Mouse (Mus musculus): ENCODE measurements at regions not wholly inside any gene's neighbourhood (a gene's known extent, or its start where the extent isn't known, plus 50 kb on each side); places are given as distances from the start of the nearest gene placed in this dataset. TPM values are rescaled to one million over a fixed set of nuclear protein-coding genes. Genes with fewer than 3 reads are reported as not detected.

Small RNAs in the stretch of these regions (microRNA-seq; reads per million reads assigned to microRNA genes)
- gene Mir6341 = not detected

Measured in left cerebral cortex, postnatal 36 days (tissue).